Mouse (Mus musculus): ENCODE results near the gene Aars2. TPM values are rescaled to one million over a fixed set of nuclear protein-coding genes. Genes with fewer than 3 reads are reported as not detected.

The Aars2 gene
- polyA plus RNA-seq, 1 experiment, result 14.5 TPM

DNA sequence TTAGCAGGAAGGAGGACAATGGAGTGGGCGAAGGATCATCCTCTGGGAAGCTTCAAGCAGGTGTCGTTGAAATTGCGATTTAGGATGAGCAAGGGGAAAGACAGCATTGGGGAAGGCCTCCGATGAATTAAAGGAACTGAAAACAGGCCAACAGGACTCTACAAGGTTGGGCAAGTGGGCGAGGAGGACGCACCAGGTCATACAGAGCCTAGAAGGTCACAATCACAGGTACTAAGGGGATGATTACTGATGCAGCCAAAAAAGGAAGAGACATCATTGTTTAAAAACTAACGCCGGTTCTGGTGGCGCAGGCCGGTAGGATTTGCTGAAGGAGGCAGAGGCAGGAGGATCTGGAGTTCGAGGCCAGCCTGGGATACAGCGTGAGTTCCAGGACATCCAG lies 56.6 kb downstream of the Aars2 start:
- Histone ChIP-seq H3K4me3 (replicated peaks; ENCODE audit: extremely low read depth, low read depth, low read length) (no peak overlapping the region), H3K4me1 (ENCODE audit: control insufficient read depth, insufficient read depth, low read length) (peaks cover 6% of the 10 kb centered on the region)
- WGBS, result 61% methylated on average over 12 of the region's 12 CpGs
- TF ChIP-seq POLR2A (IDR thresholded peaks at IDR 0.05; ENCODE audit: borderline replicate concordance, extremely low read depth, low read depth, low read length) (no peak), CTCF (IDR thresholded peaks at IDR 0.05; ENCODE audit: insufficient read depth, low read length) (no peak)
- DNase-seq, result no peak

DNA sequence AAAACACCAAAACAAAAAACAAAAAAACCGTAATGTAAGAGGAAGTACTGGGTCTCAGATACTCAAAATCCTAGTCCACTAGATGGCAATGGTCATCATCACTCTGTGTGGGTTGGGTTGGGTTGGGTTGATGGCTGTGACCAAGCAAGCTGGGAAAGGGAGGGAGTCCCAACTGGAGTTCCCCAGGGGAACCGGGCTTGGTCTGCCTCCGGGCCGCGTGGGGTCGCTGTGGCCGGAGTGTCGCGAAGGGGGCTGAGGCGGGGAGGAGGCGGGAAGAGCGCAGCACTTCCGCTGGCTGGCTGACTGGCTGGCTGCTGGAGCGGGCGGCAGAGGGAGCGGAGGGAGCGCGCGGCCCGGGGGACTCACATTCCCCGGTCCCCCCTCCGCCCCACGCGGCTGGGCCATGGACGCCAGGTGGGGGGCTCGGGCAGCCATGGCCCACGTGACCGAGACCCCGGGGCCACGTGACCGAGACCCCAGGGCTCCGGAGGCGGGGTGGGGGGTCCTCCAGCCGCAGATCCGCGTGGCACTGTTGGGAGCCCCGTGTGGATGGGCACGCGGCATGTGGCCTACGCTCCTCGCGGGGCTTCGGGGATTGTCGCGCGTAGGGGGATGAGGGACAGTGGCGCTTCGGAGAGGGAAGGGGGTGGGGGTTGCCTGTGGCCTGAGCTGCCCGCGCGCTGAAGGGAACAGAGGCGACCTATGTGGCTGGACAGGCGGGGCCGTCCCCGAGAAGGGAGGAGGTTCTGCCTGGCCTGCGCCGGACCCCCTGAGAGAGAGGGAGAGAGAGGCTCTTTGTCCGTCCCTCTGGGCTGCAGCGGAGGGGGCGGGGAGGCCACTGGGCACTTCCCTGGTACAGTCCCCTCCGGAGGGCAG lies 57.3 kb downstream of the Aars2 start, which contains the start of gene Slc35b2:
Slc35b2 (plus strand) TSS at position 220 of the 876 bp plus-strand sequence.
- Histone ChIP-seq H3K4me3 (replicated peaks; ENCODE audit: extremely low read depth, low read depth, low read length) (peak within 1 kb of the TSS; percentile 95), H3K4me1 (ENCODE audit: control insufficient read depth, insufficient read depth, low read length) (peaks cover 6% of the 10 kb centered on the region)
- under 1% methylated on average over 58 of the region's 61 CpGs for WGBS
- TF ChIP-seq CTCF (IDR thresholded peaks at IDR 0.05; ENCODE audit: insufficient read depth, low read length) (peak; percentile 51; the same call in 1 of the 2 replicates), POLR2A (IDR thresholded peaks at IDR 0.05; ENCODE audit: borderline replicate concordance, extremely low read depth, low read depth, low read length) (peak; percentile 64; the same call in 1 of the 2 replicates)
- DNase-seq, result peak; percentile 89

DNA sequence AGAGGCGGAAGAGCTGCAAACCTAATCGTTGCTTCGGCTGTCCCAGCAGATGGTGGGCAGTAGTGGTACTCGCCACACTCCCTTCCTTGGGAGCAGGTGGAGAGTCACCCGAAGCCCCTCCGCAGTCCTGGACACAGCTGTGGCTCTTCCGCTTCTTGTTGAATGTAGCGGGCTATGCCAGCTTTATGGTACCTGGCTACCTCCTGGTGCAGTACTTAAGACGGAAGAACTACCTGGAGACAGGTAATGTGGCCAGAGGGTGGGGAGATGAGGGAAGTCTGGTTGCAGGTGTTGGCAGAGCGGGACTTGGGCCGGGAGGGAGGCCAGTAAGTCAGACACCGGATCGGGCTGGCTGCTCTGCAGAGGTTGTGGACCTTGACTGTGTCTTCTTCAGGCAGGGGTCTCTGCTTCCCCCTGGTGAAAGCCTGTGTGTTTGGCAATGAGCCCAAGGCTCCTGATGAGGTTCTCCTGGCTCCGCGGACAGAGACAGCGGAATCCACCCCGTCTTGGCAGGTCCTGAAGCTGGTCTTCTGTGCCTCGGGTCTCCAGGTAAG lies 58.0 kb downstream of the Aars2 start:
- 16% methylated on average over 18 of the region's 18 CpGs for WGBS
- peaks cover 6% of the 10 kb centered on the region for H3K4me1 ChIP-seq (ENCODE audit: control insufficient read depth, insufficient read depth, low read length)
- TF ChIP-seq POLR2A (IDR thresholded peaks at IDR 0.05; ENCODE audit: borderline replicate concordance, extremely low read depth, low read depth, low read length), result no peak
- TF ChIP-seq CTCF (IDR thresholded peaks at IDR 0.05; ENCODE audit: insufficient read depth, low read length), result no peak
- DNase-seq, result no peak
- H3K4me3 ChIP-seq (replicated peaks; ENCODE audit: extremely low read depth, low read depth, low read length), result peak overlapping the region; percentile 95

DNA sequence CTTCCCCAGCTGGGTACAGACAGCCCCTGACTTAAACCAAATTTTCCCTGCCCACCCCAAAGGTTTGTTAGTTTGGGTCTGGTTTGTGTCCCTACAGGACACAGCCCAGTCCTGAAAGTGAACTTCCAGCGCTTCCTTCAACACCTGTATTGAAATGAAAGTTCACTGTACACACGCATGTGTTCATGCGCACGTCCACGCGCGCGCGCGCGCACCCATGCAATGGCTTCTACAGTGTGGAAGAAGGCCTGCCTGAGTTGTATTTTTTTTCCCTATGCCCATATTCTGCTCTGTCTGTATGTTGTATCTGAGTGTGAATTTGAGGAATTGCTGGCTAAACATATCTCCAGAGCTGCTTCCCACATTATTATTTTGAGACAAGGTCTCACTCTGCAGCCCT lies 58.5 kb downstream of the Aars2 start:
- whole genome bisulfite sequencing, result 90% methylated on average over 11 of the region's 11 CpGs
- Histone ChIP-seq H3K4me3 (replicated peaks; ENCODE audit: extremely low read depth, low read depth, low read length) (no peak overlapping the region), H3K4me1 (ENCODE audit: control insufficient read depth, insufficient read depth, low read length) (peaks cover 6% of the 10 kb centered on the region)
- TF ChIP-seq POLR2A (IDR thresholded peaks at IDR 0.05; ENCODE audit: borderline replicate concordance, extremely low read depth, low read depth, low read length) (no peak), CTCF (IDR thresholded peaks at IDR 0.05; ENCODE audit: insufficient read depth, low read length) (no peak)
- no peak for DNase-seq

DNA sequence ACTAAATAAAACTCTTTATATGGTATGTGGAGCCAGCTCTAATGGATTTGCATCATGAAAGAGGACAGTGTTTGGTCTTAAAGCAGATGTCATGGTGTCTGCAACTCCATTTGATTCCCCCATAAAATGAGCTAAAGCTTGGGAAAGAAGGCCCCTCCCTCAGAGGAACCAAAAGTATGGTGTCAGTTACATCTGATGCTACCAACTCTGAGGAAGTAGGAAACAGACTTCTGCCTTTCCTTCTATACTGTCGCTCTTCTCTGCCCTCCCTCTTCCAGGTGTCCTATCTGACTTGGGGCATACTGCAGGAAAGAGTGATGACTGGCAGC lies 59.4 kb downstream of the Aars2 start:
- TF ChIP-seq CTCF (IDR thresholded peaks at IDR 0.05; ENCODE audit: insufficient read depth, low read length), result no peak
- TF ChIP-seq POLR2A (IDR thresholded peaks at IDR 0.05; ENCODE audit: borderline replicate concordance, extremely low read depth, low read depth, low read length), result no peak
- 68% methylated on average over 1 of the region's 1 CpGs for WGBS
- Histone ChIP-seq H3K4me3 (replicated peaks; ENCODE audit: extremely low read depth, low read depth, low read length) (no peak overlapping the region), H3K4me1 (ENCODE audit: control insufficient read depth, insufficient read depth, low read length) (peaks cover 6% of the 10 kb centered on the region)
- DNase-seq, result no peak

DNA sequence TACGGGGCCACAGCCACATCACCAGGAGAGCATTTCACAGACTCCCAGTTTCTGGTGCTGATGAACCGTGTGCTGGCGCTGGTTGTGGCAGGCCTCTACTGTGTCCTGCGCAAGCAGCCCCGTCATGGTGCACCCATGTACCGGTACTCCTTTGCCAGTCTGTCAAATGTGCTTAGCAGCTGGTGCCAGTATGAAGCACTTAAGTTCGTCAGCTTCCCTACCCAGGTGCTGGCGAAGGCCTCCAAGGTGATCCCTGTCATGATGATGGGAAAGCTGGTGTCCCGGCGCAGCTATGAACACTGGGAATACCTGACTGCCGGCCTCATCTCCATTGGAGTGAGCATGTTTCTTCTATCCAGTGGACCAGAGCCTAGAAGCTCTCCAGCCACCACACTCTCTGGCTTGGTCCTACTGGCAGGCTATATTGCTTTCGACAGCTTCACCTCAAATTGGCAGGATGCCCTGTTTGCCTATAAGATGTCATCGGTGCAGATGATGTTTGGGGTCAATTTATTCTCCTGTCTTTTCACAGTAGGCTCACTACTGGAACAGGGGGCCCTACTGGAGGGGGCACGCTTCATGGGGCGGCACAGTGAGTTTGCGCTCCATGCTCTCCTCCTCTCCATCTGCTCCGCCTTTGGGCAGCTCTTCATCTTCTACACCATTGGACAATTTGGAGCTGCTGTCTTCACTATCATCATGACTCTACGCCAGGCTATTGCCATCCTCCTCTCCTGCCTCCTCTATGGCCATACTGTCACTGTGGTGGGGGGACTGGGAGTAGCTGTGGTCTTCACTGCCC lies 59.9 kb downstream of the Aars2 start:
- WGBS, result 66% methylated on average over 18 of the region's 18 CpGs
- H3K4me3 ChIP-seq (replicated peaks; ENCODE audit: extremely low read depth, low read depth, low read length), result no peak overlapping the region
- TF ChIP-seq CTCF (IDR thresholded peaks at IDR 0.05; ENCODE audit: insufficient read depth, low read length) (no peak), POLR2A (IDR thresholded peaks at IDR 0.05; ENCODE audit: borderline replicate concordance, extremely low read depth, low read depth, low read length) (no peak)

GRCm38 (mm10) chr17:45567162-45567601 lies 60.5 kb downstream of the Aars2 start:
- no peak for DNase-seq
- Histone ChIP-seq H3K4me1 (ENCODE audit: control insufficient read depth, insufficient read depth, low read length) (peaks cover 6% of the 10 kb centered on the region), H3K4me3 (replicated peaks; ENCODE audit: extremely low read depth, low read depth, low read length) (no peak overlapping the region)
- TF ChIP-seq CTCF (IDR thresholded peaks at IDR 0.05; ENCODE audit: insufficient read depth, low read length) (no peak), POLR2A (IDR thresholded peaks at IDR 0.05; ENCODE audit: borderline replicate concordance, extremely low read depth, low read depth, low read length) (no peak)
- 45% methylated on average over 4 of the region's 4 CpGs for WGBS

More for the DNA sequence above, 59.9 kb downstream of the Aars2 start:
- H3K4me1 ChIP-seq (ENCODE audit: control insufficient read depth, insufficient read depth, low read length), result peaks cover 6% of the 10 kb centered on the region
- no peak for DNase-seq

- TF ChIP-seq CTCF (IDR thresholded peaks at IDR 0.05; ENCODE audit: insufficient read depth, low read length), result no peak
- TF ChIP-seq POLR2A (IDR thresholded peaks at IDR 0.05; ENCODE audit: borderline replicate concordance, extremely low read depth, low read depth, low read length), result no peak
- Histone ChIP-seq H3K4me3 (replicated peaks; ENCODE audit: extremely low read depth, low read depth, low read length) (no peak overlapping the region), H3K4me1 (ENCODE audit: control insufficient read depth, insufficient read depth, low read length) (peaks cover 6% of the 10 kb centered on the region)
- no peak for DNase-seq
- WGBS, result 84% methylated on average over 12 of the region's 12 CpGs
These were observed 62.3 kb downstream of the Aars2 start for GRCm38 (mm10) chr17:45568990-45569389.

- no peak for TF ChIP-seq POLR2A (IDR thresholded peaks at IDR 0.05; ENCODE audit: borderline replicate concordance, extremely low read depth, low read depth, low read length)
- TF ChIP-seq CTCF (IDR thresholded peaks at IDR 0.05; ENCODE audit: insufficient read depth, low read length), result no peak
- Histone ChIP-seq H3K4me3 (replicated peaks; ENCODE audit: extremely low read depth, low read depth, low read length) (no peak overlapping the region), H3K4me1 (ENCODE audit: control insufficient read depth, insufficient read depth, low read length) (peaks cover 3% of the 10 kb centered on the region)
- WGBS, result 75% methylated on average over 4 of the region's 4 CpGs
- DNase-seq, result no peak
These were observed 63.4 kb downstream of the Aars2 start for GRCm38 (mm10) chr17:45569999-45570398.

Other genes starting within 250 kb of the Aars2 start
- gene Cdc5l, start 73.1 kb upstream of the Aars2 start, polyA plus RNA-seq (2012; rRNA removed), result 5.1 and 7.9 TPM in 2 replicates
- 0.04 TPM in 1 of 2 replicates, not detected in the other for gene Spats1, start 31.4 kb upstream of the Aars2 start, polyA plus RNA-seq (2012; rRNA removed)
- gene Tcte1, start 16.6 kb downstream of the Aars2 start, polyA plus RNA-seq (2012; rRNA removed), result 10.8 and 11.0 TPM in 2 replicates
- 0.11 and 0.17 TPM in 2 replicates for gene Tmem151b, start 42.8 kb downstream of the Aars2 start, polyA plus RNA-seq (2012; rRNA removed)
- gene Nfkbie, start 48.9 kb downstream of the Aars2 start, polyA plus RNA-seq (2012; rRNA removed), result 7.2 and 7.8 TPM in 2 replicates
- 89.9 and 102 TPM in 2 replicates for gene Slc35b2, start 57.0 kb downstream of the Aars2 start, polyA plus RNA-seq (2012; rRNA removed)
- 212 and 340 TPM in 2 replicates for gene Hsp90ab1, start 66.4 kb downstream of the Aars2 start, polyA plus RNA-seq (2012; rRNA removed)
- 185 and 186 TPM in 2 replicates for gene Slc29a1, start 92.8 kb downstream of the Aars2 start, polyA plus RNA-seq (2012; rRNA removed)
- not detected in 2 replicates for gene Mymx, start 95.3 kb downstream of the Aars2 start, polyA plus RNA-seq (2012; rRNA removed)
- gene Capn11, start 152.5 kb downstream of the Aars2 start, polyA plus RNA-seq (2012; rRNA removed), result not detected in 2 replicates
- gene Mrpl14, start 179.5 kb downstream of the Aars2 start, polyA plus RNA-seq (2012; rRNA removed), result 131 and 171 TPM in 2 replicates
- 163 and 173 TPM in 2 replicates for gene Tmem63b, start 180.1 kb downstream of the Aars2 start, polyA plus RNA-seq (2012; rRNA removed)
- gene 1600014C23Rik, start 227.0 kb downstream of the Aars2 start, polyA plus RNA-seq (2012; rRNA removed), result not detected in 2 replicates